Mouse (Mus musculus) embryonic fibroblast, embryonic 13.5 days (primary cell): ENCODE results near the gene Tmed8.

Experiments used
- CTCF ChIP-seq: IDR thresholded peaks from 2 replicates; pipeline ENCODE4 v1.5.1; 2011; ENCODE audit warnings: mild to moderate bottlenecking, control low read depth, low read length, moderate library complexity, borderline replicate concordance; ENCODE audit not compliant: insufficient read depth
- POLR2A ChIP-seq: IDR thresholded peaks from 2 replicates; pipeline ENCODE4 v1.6.1; 2011; ENCODE audit warnings: low read depth, mild to moderate bottlenecking, control low read depth, low read length, moderate library complexity

- TF ChIP-seq CTCF (no peak), POLR2A (no peak)
Observed at GRCm38 (mm10) chr12:87130224-87130623, 70.0 kb downstream of the Tmed8 start.
